Mouse (Mus musculus) embryo, embryonic 10 days (tissue): Measurements from ENCODE around the gene Etv6.

ENCODE experiments used
- DNase-seq: peaks from one replicate; pipeline ENCODE4 v3.0.0-alpha.2; 2015; ENCODE audit warnings: low spot score

Gene Etv6

DNA sequence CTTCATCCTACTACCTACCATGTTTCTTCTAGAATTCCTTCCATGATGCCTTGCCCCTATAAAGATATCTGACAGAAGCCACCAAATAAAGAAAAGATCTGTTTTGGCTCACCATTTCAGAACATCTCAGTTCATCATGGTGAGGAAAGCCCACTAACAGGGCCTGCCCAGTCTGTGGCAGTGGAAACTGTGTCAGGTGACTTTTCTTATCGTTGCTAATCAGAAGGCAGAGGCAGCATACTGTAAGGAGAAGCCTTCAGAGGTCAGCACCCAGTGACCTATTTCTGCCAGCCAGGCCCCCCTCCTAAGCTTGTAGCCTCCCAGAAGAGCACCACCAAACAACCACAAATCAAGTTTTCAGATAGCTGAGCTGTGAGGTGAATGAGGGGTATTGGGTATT, 135.7 kb downstream of the Etv6 start:
- no peak for DNase-seq

DNA sequence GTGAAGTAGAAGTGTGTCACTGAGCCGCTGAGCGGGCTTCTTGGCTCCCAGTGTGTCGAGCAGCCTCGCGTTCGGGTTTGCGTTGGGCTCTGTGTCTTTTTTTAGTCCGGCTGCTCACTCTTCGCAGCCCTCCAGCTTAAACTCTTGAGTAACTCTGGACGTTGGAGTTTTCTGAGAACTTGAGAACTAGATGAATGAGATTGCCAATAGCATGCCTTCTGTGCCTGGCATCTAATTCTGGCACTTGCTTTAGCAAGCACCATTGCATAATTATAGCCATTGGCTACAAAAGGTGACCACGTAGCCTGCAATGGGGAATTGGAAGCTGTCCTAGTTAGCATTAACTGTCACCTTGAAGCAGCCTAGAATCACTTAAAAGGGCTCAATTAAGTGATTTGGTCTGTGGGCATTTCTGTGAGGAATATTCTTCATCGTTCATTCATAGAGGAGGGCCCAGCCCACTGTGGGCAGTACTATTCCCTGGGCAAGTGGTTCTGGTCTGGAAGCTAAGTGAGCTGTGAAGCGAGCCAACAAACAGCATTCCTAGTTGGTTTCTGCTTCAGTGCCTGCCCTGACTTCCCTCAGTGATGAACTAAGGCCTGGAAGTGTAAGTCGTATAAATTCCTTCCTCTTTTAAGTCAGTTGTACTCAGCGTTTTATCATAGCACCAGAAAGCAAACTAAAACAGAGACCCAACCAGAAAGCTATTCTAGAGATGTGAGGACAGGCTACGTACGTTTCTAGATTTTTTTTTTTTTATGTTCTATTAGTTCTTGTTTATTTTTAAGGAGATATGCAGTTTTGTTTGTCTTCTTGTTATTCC, 136.6 kb downstream of the Etv6 start:
- DNase-seq, result no peak

DNA sequence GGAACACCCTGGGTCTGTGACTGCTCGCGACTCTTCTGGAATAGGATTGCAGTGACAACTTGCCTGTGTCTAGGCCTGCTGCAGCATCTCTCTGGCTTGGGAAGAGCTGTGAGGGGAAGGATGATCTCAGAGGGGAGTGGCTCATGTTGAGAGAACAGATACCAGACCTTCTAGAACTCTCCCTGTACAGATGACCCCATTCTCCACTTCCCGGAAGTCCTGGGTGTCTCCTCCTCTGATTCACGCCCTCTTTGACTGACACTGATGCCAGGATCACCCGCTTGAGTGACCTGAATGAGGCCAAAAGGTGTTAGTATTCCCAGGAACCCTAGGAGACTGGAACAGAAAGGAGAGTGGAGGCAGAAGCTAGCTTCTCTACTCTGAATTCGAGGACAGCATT, 137.9 kb downstream of the Etv6 start:
- DNase-seq, result no peak

DNA sequence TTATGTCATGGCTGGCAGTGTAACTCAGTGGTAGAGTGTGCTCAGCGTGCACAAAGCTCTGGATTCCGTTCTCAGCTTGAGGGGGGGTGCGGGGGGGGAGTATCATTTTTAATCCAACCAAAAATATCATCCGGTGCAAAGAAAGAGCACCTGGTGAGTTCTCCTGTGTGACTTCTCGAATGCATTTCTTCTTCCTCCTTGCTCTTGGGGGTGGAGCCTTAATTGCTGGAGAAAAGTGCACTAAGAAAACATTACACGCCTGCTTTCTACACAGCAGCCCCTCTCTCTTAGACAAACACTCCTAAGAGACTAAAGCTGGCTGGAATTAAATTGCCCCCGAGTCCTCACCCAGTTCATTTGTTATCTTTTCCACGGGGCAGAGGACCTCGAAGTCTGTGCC, 139.6 kb downstream of the Etv6 start:
- DNase-seq, result no peak

DNA sequence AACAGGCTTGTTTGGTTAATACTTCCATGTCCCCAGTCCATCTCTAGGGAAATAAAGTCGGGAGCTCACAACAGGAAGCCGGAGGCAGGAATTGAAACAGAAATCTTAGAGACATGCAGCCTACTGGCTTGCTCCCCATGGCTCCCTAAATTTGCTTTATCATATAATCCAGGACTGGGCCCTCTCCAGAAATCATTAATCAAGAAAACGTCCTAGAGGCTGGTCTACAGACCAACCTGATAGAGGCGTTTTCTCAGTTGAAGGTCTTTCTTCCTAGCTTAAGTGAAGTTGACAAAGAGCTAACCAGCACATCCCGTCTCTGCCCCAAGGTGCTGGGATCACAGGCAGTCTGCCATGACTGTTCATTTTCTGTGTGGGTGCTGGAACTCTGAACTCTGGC, 141.7 kb downstream of the Etv6 start:
- DNase-seq, result no peak

DNA sequence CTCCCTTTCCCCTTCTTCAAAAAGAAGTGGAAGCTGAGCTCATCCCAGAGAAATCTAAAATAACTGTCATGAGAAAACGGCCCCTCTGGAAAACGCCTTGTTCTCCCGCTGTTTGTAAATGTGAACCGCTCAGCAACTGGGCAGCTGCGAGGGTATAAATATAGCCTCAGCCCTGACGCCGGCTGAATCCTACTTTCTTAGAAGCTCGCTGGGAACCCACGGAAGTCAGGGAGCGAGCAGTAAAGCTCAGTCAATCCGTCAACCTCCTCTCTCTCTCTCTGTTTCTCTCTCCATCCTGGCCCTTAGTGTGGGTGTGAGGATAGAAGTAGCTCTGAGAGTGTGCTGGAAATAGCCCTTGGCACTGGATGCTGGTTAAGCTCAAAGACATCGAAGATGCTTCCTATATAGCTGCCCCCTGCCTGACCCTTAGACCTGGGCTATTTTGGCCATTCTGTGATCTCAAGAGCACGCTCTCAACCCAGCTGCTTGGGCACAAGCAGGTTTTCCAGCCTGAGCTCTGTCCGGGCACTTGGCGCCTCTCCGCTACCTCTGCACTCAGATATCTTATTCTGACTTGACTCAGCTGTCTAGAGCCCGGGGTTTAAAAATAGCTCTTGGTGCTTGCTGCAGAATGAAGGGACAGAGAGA, 146.9 kb downstream of the Etv6 start:
- DNase-seq, result no peak

DNA sequence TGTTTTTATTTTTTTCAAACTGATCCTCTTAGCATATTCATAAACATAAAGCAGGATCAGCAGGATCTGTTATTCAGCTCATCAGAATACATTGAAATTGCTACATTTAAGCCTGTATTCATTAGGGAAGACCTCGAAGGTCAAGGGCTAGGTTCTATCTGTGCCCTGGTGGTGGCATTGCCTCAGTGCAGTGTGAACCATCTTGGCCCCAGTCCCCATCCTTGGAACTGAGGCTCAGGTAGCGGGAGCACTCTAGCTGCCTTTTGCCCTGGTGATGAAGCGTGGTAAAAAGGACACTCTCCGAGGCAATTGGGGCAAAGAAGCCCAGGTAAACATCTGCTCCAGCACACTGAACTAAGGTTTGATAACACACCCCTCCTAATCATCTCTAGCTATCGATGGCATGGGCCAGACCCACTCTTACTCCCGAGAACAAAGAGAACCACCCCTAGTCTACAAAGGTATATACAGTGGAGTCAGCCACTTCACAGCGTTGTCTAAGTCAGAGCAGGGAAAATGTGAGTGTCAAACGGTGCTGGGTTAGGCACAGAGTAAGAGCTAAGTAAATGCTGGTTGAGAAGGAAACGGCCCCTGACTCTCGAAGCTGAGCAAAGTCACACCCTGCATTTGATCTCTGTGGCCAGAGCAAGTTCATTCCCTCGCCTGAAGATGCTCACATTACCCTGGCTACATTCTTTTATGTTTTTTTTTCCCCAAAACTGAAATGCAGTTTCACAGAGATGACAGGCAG, 148.3 kb downstream of the Etv6 start:
- no peak for DNase-seq

DNA sequence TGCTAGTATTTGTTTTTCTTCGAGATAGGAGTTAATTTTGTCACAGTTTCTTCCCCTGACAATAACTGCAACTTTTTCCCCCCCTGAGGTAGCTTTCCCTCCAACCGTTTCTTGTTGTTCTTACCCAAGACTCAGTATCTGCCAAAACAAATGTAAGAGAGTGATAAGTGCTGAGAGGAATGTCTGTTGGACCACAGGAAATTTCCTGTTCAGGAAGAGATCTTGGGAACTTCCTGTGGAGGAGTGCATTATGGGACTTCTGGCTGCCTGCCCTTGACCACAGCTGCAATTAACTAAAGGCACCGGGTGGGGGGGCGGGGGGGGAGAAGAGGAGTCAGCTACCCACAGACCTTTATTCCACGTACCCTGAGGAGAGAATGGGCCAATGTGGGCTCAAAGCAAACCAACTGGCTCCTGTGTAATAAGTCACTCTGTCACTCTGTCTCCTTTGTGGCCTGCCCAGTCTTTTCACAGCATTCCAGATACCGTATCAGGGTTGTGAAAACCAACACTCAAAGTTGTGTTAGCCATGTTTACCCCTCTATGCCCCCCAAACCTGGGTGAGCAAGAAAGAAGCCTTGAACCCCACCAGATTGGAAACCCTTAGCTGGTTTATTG, 150.9 kb downstream of the Etv6 start:
- DNase-seq, result no peak

DNA sequence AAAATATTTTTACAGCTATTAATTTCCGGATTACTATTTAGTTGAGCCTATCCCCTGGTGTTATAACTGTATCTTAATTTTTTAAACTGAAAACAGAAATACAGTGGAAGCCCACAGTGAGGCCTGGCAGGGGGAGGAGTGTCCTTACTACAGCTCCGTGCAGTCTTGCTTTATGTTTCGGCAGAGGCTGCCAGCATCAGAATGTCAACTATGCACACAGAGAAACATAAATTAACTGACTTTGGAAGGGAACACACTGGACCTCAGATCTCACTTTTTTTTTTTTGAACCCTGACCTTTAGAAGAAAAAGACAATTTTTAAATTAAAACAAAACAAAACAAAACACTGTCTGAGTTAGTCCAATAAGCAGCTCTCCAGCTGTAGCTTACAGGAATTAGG, 153.2 kb downstream of the Etv6 start:
- peak; percentile 37 for DNase-seq

DNA sequence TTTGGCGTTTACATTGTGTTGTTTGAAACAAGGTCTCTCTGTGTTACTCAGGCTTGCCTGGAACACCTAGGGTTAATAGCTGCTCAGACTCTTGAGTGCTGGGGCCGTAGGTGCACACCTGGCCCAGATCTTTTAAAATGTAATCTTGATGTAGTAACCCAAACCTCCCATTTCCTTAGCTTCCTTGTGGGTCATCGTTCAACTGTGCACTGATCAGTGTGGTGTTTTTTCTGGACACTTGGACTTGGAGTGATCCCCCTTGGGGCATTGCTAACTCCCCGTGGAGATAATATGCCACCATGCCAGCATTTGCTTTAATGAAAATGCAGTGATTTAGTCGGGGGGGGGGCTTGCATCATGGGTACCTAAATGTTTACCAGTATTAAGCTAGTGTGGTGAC, 153.7 kb downstream of the Etv6 start:
- no peak for DNase-seq

DNA sequence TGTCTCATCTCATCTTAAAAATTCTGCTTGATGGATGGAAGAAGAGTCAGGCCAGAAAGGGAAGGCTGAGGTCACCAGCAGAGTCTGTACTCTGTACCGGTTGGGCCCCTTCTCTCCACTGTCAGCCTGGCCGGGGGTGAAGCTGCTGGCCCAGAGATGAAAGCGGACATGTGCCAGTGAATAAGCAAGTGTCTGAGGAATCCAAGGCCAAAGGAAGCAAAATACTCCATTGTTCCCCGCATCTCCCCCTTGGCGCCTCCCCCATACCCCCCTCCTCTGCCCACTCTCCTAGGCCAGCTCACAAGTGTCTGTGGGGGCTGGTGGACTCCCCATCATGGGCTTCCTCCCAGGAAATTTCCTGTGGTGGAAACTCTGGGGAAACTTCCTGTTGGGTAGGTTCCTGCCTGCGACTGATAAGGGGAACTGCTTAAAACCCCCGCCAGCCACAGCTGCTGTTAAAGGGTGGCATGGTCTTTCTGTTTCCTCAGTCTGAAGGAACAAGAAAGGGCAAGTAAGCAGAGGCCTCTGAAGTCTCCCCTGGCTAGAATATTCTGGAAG, 154.2 kb downstream of the Etv6 start:
- peak; percentile 46 for DNase-seq

DNA sequence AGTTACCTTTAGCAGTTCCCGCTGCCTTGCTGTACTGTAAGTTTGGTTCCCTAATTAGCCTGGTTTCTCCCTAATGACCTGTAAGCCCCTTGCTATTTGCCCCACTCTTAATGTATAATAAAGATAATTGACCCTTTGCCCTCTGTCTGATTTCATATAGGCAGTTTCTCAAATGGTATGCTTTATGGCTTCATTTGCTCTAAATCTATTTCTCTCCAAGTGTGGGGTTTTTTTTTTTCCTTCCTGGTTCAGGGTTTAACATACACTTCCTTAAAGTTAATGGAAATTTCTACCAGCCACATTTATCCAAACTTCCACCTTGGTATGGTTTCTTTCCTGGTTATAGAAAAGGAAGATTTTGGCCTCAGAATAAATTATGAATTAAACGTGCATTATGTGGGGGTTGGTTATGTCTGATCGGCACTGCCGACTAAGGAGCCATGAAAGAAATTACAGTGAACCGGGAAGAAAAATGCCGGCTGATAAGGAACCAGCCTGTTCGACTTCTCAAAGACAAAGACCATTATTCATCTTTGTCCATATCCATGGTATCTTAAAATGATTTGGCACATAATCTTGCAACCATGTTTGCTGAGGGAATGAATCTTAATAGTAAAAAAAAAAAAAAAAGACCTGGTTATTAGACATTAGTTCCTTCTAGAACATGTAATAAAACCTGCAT, 155.2 kb downstream of the Etv6 start:
- no peak for DNase-seq

DNA sequence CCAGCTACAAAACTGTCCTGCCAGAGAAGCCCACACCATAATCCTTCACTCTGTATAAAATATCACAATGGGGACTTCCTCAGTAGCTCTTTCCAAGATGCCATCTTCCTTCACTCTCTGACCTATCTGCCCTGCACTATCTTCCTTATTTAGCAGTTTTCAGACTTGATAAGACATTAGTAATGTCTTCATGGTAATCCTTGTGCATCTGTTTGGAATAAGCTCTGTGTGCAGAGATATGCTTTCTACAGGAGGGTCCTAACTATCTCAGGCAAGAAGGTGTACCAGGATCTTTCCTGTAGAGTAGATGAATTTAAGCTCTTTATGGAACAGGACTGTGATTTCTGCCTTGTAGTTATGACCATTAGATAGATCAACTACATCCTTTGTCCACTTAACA, 157.2 kb downstream of the Etv6 start:
- DNase-seq, result no peak

DNA sequence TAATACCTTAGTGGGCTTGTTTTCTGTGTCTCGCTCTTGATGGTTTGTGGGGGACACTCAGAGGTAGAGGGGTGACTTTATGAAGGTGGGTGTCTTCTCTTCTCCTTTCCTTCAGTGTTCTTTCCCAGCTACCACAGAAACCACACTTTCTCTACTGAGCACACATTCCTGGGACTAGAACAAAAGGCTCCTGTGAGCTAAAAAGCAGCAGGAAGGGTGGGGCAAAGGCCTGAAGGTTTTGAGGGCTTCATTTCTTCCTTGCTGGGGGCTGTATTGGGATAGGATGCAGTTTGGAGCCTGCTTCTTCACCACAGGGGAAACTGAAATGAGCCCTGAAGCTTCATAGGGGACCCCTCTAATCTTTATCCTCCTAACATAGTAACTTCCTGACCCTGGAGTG, 164.4 kb downstream of the Etv6 start:
- no peak for DNase-seq

DNA sequence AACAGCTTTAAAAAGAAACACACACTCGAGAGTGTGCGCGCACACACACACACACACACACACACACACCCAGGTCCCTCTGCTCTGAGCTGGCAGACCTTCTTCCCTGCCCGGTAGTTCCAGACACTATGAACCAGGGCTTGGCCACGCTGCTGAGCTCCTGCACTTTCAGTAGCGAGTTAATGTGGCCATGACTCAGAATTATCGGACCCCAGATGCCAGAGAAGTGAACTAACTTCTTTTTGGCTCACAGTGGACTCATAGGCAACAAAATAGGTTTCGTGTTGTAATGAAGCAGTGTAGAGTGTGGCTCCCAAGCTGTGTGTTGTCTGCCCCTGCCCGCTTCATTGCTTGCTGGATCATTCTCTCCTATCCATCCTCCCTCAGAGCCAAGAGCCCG, 165.1 kb downstream of the Etv6 start:
- DNase-seq, result no peak

DNA sequence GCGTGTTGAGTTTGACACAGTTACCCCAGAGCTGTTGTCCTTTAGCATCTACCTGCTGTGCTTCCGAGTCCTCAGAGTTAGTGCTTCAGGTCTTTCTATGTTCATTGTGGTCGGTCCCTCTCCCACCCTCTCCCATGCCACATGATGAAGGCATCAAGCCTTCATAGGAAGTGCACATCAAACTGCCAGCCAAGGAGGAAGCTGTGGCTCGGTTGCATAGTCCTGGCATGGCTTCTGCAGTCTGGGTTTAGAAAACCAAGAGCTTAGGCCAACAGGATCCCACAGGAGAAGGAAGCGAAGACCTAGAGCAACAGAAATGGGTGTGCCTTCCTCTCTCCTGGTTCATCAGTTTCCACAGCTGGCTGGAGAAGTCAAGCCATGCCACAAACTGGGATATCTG, 166.7 kb downstream of the Etv6 start:
- no peak for DNase-seq

DNA sequence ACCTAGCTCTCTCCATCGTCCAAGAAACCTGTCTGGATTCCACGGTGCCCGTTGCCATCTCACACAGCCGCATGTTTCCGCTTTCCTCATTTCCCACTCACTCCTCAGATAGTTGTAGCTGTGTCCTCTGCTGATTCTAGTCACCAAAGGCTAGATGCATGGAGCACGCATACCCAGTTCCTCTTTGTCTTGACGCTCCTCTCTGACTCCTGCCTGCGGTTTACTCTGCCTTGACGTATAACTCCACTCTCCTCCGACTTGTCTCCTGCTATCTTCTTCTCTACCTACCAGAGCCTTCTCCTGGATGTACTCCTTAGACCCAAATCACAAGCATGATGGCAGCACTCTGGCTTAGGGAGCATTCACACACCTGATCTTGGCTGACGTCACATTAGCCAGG, 169.7 kb downstream of the Etv6 start:
- no peak for DNase-seq

DNA sequence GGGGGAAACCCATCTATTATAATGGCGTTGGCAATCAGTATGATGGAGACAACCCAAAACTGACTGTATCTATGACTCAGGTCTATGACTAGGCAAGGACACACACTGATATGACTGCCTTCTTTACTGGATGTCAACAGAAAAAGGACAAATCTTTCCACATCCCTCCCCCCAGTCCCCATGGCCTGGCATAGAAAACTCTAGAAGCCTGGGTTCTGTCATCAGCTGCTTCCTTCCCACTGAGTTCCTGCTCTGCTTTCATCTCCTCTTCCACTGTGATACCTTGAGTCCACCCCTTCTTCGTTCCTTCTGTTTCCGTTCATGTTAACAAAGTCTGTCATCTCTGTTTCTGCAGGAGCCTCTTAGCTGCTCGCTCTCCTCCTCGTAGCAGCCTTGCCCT, 170.2 kb downstream of the Etv6 start:
- DNase-seq, result no peak

DNA sequence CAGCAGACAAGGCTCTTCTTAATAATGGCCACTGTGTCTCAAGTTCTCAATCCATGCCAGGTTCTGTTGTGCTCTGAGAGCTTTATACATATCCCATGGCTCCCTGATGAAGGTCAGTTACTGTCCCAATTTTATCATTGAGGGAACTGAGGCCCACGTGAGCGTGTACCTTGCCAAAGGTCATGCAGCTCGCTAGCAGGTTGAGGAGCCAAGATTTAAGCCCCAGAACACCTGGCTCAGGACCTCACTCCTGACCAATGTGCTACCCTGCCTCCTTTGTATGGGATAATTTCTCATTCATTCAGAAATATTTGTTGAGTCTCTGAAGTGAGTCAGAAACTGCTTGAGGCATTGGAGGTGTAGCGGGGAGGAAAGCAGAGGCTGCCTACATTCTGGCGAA, 170.8 kb downstream of the Etv6 start:
- DNase-seq, result no peak

DNA sequence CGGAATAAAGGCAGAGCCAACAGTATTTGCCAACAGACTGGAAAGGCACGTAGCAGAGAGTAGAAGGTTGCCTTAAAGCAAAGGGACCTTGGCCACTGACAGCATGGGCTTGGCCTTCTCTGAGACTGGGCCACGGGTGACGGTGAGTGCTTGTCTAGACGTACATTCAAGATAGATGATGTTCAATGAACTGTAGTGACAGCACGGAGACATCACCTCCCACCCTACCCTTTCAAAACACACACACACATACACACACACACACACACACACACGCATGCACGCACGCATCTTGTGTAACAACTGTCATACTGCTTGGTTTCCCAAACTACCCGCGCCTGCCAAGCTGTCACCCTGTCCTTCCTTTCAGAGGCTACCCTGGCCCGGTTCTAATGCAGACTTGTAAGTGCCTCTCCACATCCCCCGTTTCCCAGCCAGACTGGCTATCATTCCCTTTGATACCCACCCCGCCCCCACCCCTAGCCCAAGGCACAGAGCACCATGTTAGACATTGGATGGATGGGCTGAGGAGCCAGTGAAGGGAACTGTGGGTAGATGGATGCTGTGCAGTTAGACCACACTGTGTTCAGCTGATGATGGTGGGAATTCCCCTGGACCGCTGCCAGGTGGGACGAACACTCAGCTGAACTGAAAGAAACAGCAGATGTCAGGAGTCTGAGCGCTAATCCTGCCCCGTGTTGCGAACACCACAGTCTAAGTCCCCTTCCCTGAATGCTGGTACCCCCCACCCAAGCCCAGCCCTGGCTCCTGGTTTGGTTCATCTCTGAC, 172.1 kb downstream of the Etv6 start:
- no peak for DNase-seq
